Mouse (Mus musculus): ENCODE results near the gene Haghl. TPM values are rescaled to one million over a fixed set of nuclear protein-coding genes. Genes with fewer than 3 reads are reported as not detected.

Haghl gene
- total and polyA plus RNA-seq, 3 experiments = 6.4 to 23.4 (median 7.7) TPM

GRCm38 (mm10) chr17:25761561-25761970, 23.9 kb downstream of the Haghl start:
- DNase-seq = no peak
- Histone ChIP-seq H3K27ac (no peak overlapping the region; the same call in 1 of the 2 replicates), H3K27me3 (ENCODE audit: control insufficient read depth, insufficient read depth, low read length) (no peaks in the 10 kb centered on the region), H3K4me1 (ENCODE audit: control insufficient read depth, insufficient read depth, low read length) (no peaks in the 10 kb centered on the region), H3K79me2 (replicated peaks; ENCODE audit: control insufficient read depth, insufficient read depth, low read length) (no peaks in the 10 kb centered on the region), H3K36me3 (ENCODE audit: control insufficient read depth, insufficient read depth, low read length) (no peaks in the 10 kb centered on the region), H3K9ac (ENCODE audit: low read depth, low read length) (no peak overlapping the region), H3K4me3 (no peak overlapping the region)
- intact Hi-C loops (cut with DNase I) = no loop called here
- WGBS = 18% methylated on average over 4 of the region's 4 CpGs
- TF ChIP-seq POLR2A (IDR thresholded peaks at IDR 0.05; ENCODE audit: insufficient read depth, low read depth, low read length) = no peak
- no peak for TF ChIP-seq EP300 (IDR thresholded peaks at IDR 0.05; ENCODE audit: insufficient read depth, low read depth, low read length)
- TF ChIP-seq CTCF (IDR thresholded peaks at IDR 0.05) = no peak

- H3K27ac ChIP-seq = no peak overlapping the region
- WGBS = 64% methylated on average over 8 of the region's 8 CpGs
- intact Hi-C loops (cut with DNase I) = no loop called here
- no peak overlapping the region for H3K4me3 ChIP-seq
- TF ChIP-seq CTCF (IDR thresholded peaks at IDR 0.05) (no peak), EP300 (IDR thresholded peaks at IDR 0.05; ENCODE audit: insufficient read depth, low read depth, low read length) (no peak), POLR2A (IDR thresholded peaks at IDR 0.05; ENCODE audit: insufficient read depth, low read depth, low read length) (no peak)
- no peak overlapping the region for H3K9ac ChIP-seq (ENCODE audit: low read depth, low read length)
- no peaks in the 10 kb centered on the region for H3K79me2 ChIP-seq (replicated peaks; ENCODE audit: control insufficient read depth, insufficient read depth, low read length)
- no peaks in the 10 kb centered on the region for H3K27me3 ChIP-seq (ENCODE audit: control insufficient read depth, insufficient read depth, low read length)
- no peaks in the 10 kb centered on the region for H3K4me1 ChIP-seq (ENCODE audit: control insufficient read depth, insufficient read depth, low read length)
- H3K36me3 ChIP-seq (ENCODE audit: control insufficient read depth, insufficient read depth, low read length) = no peaks in the 10 kb centered on the region
- DNase-seq = no peak
These were observed 25.3 kb downstream of the Haghl start for GRCm38 (mm10) chr17:25760148-25760547.

GRCm38 (mm10) chr17:25757691-25758090, 27.8 kb downstream of the Haghl start:
- no peak overlapping the region for H3K9ac ChIP-seq (ENCODE audit: low read depth, low read length)
- TF ChIP-seq POLR2A (IDR thresholded peaks at IDR 0.05; ENCODE audit: insufficient read depth, low read depth, low read length) (no peak), EP300 (IDR thresholded peaks at IDR 0.05; ENCODE audit: insufficient read depth, low read depth, low read length) (no peak)
- no peak overlapping the region for H3K4me3 ChIP-seq
- intact Hi-C loops (cut with DNase I) = no loop called here
- H3K27ac ChIP-seq = no peak overlapping the region
- H3K79me2 ChIP-seq (replicated peaks; ENCODE audit: control insufficient read depth, insufficient read depth, low read length) = no peaks in the 10 kb centered on the region
- no peak for DNase-seq
- H3K36me3 ChIP-seq (ENCODE audit: control insufficient read depth, insufficient read depth, low read length) = no peaks in the 10 kb centered on the region
- WGBS = 52% methylated on average over 3 of the region's 3 CpGs
- no peaks in the 10 kb centered on the region for H3K27me3 ChIP-seq (ENCODE audit: control insufficient read depth, insufficient read depth, low read length)
- no peaks in the 10 kb centered on the region for H3K4me1 ChIP-seq (ENCODE audit: control insufficient read depth, insufficient read depth, low read length)

GRCm38 (mm10) chr17:25756378-25757242, 28.9 kb downstream of the Haghl start:
- 56% methylated on average over 9 of the region's 9 CpGs for WGBS
- no peaks in the 10 kb centered on the region for H3K4me1 ChIP-seq (ENCODE audit: control insufficient read depth, insufficient read depth, low read length)
- no peak overlapping the region for H3K9ac ChIP-seq (ENCODE audit: low read depth, low read length)

GRCm38 (mm10) chr17:25755627-25756377, 29.7 kb downstream of the Haghl start:
- Histone ChIP-seq H3K27ac (no peak overlapping the region), H3K4me1 (ENCODE audit: control insufficient read depth, insufficient read depth, low read length) (no peaks in the 10 kb centered on the region), H3K9ac (ENCODE audit: low read depth, low read length) (no peak overlapping the region), H3K27me3 (ENCODE audit: control insufficient read depth, insufficient read depth, low read length) (no peaks in the 10 kb centered on the region), H3K79me2 (replicated peaks; ENCODE audit: control insufficient read depth, insufficient read depth, low read length) (no peaks in the 10 kb centered on the region), H3K4me3 (no peak overlapping the region), H3K36me3 (ENCODE audit: control insufficient read depth, insufficient read depth, low read length) (no peaks in the 10 kb centered on the region)
- intact Hi-C loops (cut with DNase I) = no loop called here
- 34% methylated on average over 4 of the region's 4 CpGs for WGBS
- TF ChIP-seq EP300 (IDR thresholded peaks at IDR 0.05; ENCODE audit: insufficient read depth, low read depth, low read length) (no peak), CTCF (IDR thresholded peaks at IDR 0.05) (no peak), POLR2A (IDR thresholded peaks at IDR 0.05; ENCODE audit: insufficient read depth, low read depth, low read length) (no peak)
- DNase-seq = no peak

More at GRCm38 (mm10) chr17:25756378-25757242, 28.9 kb downstream of the Haghl start:
- no peak for TF ChIP-seq EP300 (IDR thresholded peaks at IDR 0.05; ENCODE audit: insufficient read depth, low read depth, low read length)
- no peak for TF ChIP-seq CTCF (IDR thresholded peaks at IDR 0.05)
- no peak for TF ChIP-seq POLR2A (IDR thresholded peaks at IDR 0.05; ENCODE audit: insufficient read depth, low read depth, low read length)
- Histone ChIP-seq H3K79me2 (replicated peaks; ENCODE audit: control insufficient read depth, insufficient read depth, low read length) (no peaks in the 10 kb centered on the region), H3K4me3 (no peak overlapping the region), H3K27me3 (ENCODE audit: control insufficient read depth, insufficient read depth, low read length) (no peaks in the 10 kb centered on the region), H3K27ac (no peak overlapping the region), H3K36me3 (ENCODE audit: control insufficient read depth, insufficient read depth, low read length) (no peaks in the 10 kb centered on the region)
- peak in 1 of 2 experiments; percentile 20 for DNase-seq
- intact Hi-C loops (cut with DNase I) = no loop called here

GRCm38 (mm10) chr17:25755086-25755485, 30.4 kb downstream of the Haghl start:
- Histone ChIP-seq H3K4me3 (no peak overlapping the region), H3K9ac (ENCODE audit: low read depth, low read length) (no peak overlapping the region), H3K27me3 (ENCODE audit: control insufficient read depth, insufficient read depth, low read length) (no peaks in the 10 kb centered on the region), H3K4me1 (ENCODE audit: control insufficient read depth, insufficient read depth, low read length) (no peaks in the 10 kb centered on the region), H3K79me2 (replicated peaks; ENCODE audit: control insufficient read depth, insufficient read depth, low read length) (no peaks in the 10 kb centered on the region), H3K36me3 (ENCODE audit: control insufficient read depth, insufficient read depth, low read length) (no peaks in the 10 kb centered on the region), H3K27ac (no peak overlapping the region)
- WGBS = 80% methylated on average over 4 of the region's 4 CpGs
- DNase-seq = no peak
- TF ChIP-seq EP300 (IDR thresholded peaks at IDR 0.05; ENCODE audit: insufficient read depth, low read depth, low read length) = no peak
- no peak for TF ChIP-seq CTCF (IDR thresholded peaks at IDR 0.05)
- TF ChIP-seq POLR2A (IDR thresholded peaks at IDR 0.05; ENCODE audit: insufficient read depth, low read depth, low read length) = no peak
- intact Hi-C loops (cut with DNase I) = no loop called here

Data from heart, adult 2 months (tissue).